Mouse (Mus musculus): ENCODE data around the gene Kmo. TPM values are rescaled to one million over a fixed set of nuclear protein-coding genes. Genes with fewer than 3 reads are reported as not detected.

The Kmo gene
- polyA plus RNA-seq (2012; rRNA removed), result 0.96 and 1.0 TPM in 2 replicates

DNA sequence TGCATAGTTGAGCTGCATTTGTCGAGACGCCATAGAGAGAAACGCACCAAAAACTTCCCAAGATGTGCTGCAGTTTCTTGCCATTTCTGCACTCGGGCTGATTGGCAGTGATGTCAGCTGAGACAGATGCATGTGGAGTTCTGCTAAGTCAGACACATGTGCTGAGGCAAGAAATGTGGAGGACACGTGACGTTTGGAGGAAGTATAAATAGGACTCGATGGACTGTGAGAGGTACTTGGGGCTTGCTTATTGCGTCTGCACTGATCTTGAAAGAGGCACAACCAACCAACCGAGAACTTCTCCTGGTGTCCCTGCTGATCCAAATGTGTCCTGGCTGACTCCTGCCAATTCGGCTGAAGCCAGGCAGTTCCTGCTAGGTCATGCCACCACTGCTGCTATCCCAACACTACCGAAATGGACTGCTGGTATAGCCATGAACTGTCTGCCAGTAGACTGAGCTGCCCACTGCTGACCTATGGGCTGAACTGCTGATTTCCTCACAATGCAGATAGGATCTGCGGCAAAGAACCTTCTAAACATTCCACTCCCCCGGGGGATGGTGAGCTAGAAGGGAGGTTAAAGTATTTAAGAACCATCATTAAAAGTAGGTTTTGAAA lies at the start of gene Kmo:
Gene Kmo (plus strand): TSS at position 568 of the 618 bp plus-strand sequence.
- DNase-seq (ENCODE audit: low read depth), result no peak

DNA sequence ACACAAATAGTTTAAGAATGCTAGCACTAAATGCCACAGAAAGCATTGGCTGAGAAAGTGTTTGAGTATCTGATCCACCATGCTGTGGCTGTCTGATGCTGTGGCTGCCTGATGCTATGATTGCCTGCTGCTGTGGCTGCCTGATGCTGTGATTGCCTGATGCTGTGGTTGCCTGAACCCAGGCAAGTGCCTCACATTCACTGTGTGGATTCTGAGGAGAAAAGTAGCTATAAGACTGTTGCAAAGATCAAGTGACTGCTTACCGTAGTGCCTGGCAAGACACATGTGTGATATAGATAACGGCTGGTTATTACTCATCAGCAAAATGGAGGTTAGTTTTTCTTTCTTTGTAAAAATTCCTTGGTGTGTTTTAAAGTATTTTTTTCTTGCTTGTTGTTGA lies 46.1 kb upstream of the Kmo start:
- no peak for DNase-seq (ENCODE audit: low read depth)

DNA sequence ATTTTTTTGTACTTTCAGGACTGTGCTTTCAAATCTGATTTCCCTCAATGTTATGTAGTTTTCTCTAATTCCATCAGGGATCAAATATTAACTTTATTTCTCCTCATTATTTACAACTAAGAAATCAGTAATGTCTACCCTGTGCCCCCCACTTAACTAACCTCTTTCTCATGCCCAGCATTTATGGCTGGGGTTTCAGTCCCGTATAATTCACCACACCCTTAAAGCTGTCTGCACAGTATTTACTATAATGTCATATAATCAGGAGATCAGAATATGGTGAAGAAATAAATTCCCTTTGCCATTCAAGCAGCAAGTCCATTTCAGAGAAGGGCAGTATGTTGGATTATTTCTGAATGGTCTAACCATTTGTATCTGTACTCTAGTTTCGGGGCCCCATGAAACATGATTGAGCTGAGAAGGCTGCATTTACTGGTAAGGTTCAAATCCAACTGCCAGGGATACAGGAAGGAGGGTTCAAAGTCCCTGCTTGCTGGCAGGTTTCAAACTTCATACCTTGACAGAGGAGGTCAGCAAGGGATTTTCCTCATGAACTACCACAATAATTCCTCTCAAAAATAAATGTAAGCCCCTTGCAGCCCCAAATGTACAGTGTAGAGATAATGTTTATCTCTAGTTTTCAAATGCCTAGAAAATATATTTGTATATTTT lies 41.6 kb upstream of the Kmo start:
- DNase-seq (ENCODE audit: low read depth), result no peak

DNA sequence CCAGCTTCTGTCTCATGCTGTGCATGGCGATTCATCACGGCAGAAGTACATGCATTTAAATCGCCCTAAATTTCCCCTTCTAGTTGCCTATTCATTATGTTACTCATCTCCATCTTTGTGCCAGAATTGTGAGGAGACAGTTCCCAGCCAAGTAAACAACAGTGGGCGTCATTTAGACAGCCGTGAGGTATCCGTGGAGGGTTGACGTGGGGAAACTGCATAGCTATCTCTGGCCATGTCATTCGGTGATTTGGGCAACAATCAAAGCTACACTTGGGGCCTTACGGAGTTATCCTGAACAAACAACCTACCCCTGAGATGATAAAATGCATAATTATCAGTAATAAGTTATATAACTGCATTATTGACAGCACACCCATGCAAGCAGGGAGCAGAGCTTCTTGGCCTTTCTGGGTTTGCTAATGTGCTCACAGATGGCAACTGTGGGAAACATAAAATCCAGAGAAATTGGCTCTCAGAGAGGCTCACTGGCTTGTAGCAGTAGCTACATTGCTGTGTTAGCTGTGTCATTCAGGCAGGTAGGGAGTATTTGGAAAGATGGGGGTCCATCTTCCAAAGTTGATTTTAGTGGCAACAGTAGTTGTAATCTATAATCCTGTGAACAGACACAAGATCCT lies 40.5 kb upstream of the Kmo start:
- DNase-seq (ENCODE audit: low read depth), result no peak

DNA sequence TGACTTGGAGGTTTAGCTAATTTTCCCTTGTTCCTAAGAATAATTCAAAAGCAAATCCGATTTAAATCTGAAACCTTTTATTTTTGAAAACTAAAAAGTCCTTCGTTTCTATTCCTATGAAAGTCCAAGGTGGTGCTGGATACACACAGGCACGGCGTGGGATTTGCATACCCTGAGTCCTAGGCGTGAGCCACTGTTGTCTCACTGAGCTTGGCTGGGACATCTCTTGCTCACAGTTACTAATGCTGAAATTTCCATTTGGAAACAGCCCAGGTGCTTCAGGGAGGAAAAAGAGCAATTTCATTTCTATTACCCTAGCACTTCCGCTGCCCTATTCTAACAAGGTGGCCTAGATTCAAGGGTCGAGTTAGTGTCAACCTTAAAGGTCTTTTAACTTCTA lies 39.8 kb upstream of the Kmo start:
- DNase-seq (ENCODE audit: low read depth), result no peak

GRCm38 (mm10) chr1:175582799-175583198 lies 37.4 kb upstream of the Kmo start:
- DNase-seq (ENCODE audit: low read depth), result no peak

DNA sequence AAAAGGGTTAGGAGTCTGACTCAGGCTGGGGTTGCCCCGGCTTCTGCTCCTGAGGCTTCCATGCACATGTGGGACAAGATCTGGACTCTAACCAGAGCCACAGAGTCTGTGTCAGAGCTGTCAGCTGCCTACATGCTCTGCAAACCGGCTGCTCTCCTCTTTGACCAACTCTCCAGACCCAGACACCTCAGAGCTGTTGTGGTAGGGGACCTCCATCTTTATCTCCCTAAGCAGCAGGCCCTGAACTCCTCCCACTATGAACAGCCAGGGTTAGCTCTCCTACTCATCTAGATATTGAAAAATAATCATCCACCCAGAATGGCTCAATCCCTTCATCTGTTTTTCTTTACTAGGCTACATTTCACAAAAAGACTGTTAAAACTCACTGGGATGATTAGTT lies 34.9 kb upstream of the Kmo start:
- no peak for DNase-seq (ENCODE audit: low read depth)

DNA sequence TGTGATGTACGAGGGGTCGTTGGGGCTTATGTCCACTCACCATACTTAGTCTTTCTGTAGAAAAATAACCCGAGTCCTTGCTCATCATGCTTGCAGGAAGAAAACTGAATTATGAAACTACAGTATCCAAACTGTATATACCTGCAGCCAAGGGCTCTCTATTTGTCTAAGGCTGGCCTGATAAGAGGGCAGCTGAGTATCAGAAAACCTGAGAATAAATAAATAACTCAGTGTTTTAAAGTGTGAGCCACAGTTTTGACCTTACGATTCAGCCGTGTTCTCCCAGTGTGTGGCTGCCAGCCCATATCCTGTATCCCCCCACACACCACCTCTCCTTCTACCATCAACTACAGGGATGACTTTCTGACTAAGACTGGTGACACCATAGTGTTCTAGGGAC lies 33.5 kb upstream of the Kmo start:
- no peak for DNase-seq (ENCODE audit: low read depth)

GRCm38 (mm10) chr1:175592832-175593231 lies 27.3 kb upstream of the Kmo start:
- no peak for DNase-seq (ENCODE audit: low read depth)

GRCm38 (mm10) chr1:175602231-175602630 lies 17.9 kb upstream of the Kmo start:
- DNase-seq (ENCODE audit: low read depth), result no peak

DNA sequence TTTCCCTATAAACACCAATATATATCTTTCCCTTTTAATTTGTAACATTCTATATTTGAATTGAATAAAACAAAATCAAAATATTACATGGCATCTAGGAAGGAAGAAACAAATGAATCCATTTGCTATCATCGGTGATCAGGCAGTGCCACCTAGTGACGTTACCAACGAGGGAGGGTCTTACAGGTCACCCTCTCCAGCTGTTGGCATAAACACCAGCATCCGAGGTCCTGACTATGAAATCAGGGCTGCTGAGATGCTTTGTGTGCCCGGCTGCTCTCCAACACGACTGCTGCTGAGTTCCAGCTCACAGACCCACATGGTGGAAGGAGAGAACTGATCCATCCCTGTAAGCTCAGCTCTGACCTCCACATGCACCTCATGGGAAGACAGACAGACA lies 16.8 kb upstream of the Kmo start:
- DNase-seq (ENCODE audit: low read depth), result no peak

DNA sequence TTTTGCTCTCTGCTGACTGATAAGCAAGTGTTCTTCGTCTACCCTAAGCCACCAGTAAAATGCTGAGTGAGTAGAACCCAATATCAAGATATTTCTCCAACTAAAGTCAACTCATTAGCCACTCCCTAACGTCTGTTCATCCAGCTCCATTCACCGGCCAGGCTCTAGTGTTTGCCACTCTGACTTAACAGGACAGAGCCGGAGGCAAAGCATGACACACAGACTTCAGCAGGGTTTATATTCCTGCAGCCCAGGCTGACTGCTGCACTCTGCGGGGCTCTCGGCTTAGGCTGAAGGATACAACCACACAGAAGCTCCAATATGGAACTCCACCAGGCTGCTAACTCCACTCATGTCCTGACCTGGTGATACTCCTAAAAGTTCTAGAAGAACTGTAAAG lies 12.9 kb upstream of the Kmo start:
- DNase-seq (ENCODE audit: low read depth), result no peak

- DNase-seq (ENCODE audit: low read depth), result no peak
Observed at GRCm38 (mm10) chr1:175607838-175608585, 12.2 kb upstream of the Kmo start.

DNA sequence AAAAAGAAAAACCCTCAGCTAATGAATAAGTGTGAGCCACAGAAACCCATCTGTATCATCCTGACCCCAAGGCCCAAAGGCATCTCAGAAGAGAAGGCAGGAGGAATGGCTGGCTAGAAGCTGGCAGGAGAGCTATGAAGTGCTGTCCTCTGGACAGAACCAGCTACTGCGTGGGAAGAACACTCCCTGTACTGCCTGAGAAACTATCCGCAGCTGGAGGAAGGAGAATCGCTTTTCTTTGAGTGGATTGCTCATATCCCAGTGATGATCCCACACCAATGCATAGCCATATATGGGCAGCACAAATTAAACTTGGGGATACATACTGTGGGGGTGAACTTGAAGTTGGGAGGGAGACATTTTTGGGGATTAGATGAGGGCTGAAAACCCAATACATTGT lies 11.5 kb upstream of the Kmo start:
- DNase-seq (ENCODE audit: low read depth), result no peak

DNA sequence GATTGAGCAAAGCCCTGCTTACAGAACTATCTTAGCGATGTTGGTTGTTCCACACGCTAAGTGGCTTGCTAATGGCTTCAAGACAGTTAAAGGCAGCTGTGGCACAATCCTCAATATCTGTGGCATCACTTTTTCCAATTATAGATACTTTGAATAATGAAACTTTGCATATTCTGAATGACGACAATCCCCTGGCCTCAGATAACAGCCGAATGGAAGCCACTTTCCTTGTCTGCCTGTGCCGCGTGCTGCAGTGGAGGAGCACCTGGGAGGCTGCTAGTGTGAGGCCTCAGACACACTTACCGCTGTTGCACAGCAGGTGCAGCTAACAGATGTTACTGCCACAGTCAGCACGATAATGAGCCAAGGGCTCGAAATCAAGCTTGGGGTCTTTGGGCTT lies 5.2 kb upstream of the Kmo start:
- DNase-seq (ENCODE audit: low read depth), result no peak

- no peak for DNase-seq (ENCODE audit: low read depth)
Observed at GRCm38 (mm10) chr1:175623656-175624055, 3.5 kb downstream of the Kmo start.

GRCm38 (mm10) chr1:175625257-175625879 lies 5.2 kb downstream of the Kmo start, which contains the start of gene Fh1:
Gene Fh1, minus strand, starts transcription at chr1:175625635.
- DNase-seq (ENCODE audit: low read depth), result peak; percentile 89

DNA sequence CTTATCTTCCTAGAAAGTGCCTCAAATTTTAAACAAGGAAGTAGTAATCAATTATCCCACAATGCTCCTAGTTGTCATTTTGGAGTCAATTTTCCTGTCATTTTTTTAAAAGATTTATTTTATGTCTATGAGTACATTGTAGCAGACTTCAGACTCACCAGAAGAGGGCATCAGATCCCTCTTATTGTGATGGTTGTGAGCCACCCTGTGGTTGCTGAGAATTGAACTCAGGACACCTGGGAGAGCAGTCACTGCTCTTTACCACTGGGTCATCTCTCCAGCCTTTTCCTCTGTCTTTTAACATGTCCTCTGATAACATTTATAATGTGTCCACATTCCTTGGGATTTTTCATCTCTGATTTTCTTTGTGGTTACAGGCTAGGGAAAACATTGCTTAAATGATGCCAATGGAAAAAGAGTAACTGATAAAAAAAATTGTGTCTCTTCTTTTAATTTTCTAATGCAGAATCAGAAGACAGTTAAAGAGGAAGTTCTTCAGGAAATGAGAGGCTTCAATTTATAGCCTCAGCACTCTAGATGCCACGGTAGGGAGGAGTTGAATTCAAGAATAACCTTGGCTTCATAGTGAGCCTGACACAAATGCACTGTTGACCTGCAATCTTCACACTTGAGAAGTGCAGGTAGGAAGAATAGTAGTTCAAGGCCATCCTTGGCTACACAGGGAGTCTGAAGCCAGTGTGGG lies 6.0 kb downstream of the Kmo start:
- no peak for DNase-seq (ENCODE audit: low read depth)

DNA sequence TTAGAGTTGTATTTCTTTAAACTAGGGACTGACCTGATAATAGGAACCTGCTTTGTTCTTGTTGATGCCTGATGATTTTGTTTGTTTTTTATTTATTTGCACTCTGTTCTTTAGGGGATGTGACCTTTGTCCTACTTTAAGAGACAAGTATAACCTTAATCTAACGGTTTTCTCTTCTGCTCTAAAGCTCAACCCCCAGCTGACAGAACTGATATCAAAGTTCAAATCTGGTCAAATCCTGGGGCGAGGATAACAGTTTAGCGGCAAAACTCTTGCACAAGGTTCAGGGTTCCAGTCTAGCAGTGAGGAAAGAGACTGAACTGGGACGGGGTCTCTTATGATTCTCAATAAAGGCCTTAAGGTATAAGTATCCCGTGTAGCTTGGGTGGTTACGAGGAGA lies 9.1 kb downstream of the Kmo start:
- no peak for DNase-seq (ENCODE audit: low read depth)

DNA sequence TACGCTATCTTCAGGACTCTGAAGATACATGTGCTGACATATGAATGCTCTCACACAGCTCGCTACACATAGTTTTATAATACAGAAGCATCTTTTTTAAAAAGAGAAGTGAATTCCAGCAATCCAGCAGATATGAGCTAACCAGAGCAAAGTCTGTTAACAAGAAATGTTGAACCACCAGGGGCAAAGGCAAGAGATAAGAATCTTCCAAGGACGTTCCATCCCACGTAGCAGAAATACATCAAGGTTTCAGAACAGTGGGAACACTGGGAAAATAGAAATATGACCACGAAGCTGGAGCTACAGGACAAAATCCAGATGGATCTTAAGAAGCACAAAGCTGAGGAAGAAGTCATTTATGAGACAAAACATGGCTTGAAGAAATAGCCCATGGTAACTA lies 10.2 kb downstream of the Kmo start:
- DNase-seq (ENCODE audit: low read depth), result no peak

GRCm38 (mm10) chr1:175631080-175631479 lies 10.9 kb downstream of the Kmo start:
- DNase-seq (ENCODE audit: low read depth), result no peak

Measured in gonadal fat pad, adult 2 months (tissue).